Mouse (Mus musculus) MN1 (cell line): Measurements from ENCODE around the gene BC003965.

ENCODE experiments used
- DNase-seq: peaks from one replicate; pipeline ENCODE4 v3.0.0-alpha.2; 2016; ENCODE audit warnings: low spot score

BC003965 gene

GRCm38 (mm10) chr17:25184129-25184691 is at the start of gene BC003965:
Gene BC003965, plus strand, starts transcription at chr17:25184554.
- peak; percentile 99 for DNase-seq

GRCm38 (mm10) chr17:25135622-25136021 is 48.7 kb upstream of the BC003965 start:
- no peak for DNase-seq

- no peak for DNase-seq
Observed at GRCm38 (mm10) chr17:25138803-25139202, 45.6 kb upstream of the BC003965 start.

GRCm38 (mm10) chr17:25139960-25140359 is 44.4 kb upstream of the BC003965 start:
- no peak for DNase-seq

GRCm38 (mm10) chr17:25162161-25162560 is 22.2 kb upstream of the BC003965 start, which contains the start of gene Ccdc154:
Gene Ccdc154, plus strand, starts transcription at chr17:25162461.
- DNase-seq, result no peak

GRCm38 (mm10) chr17:25163387-25163786 is 21.0 kb upstream of the BC003965 start:
- DNase-seq, result no peak

- DNase-seq, result no peak
Observed at GRCm38 (mm10) chr17:25164770-25165169, 19.6 kb upstream of the BC003965 start.

- no peak for DNase-seq
Observed at GRCm38 (mm10) chr17:25165970-25166671, 18.2 kb upstream of the BC003965 start.

GRCm38 (mm10) chr17:25169706-25170105 is 14.6 kb upstream of the BC003965 start:
- DNase-seq, result no peak

GRCm38 (mm10) chr17:25172558-25172957 is 11.8 kb upstream of the BC003965 start:
- DNase-seq, result no peak

GRCm38 (mm10) chr17:25175411-25175810 is 8.9 kb upstream of the BC003965 start, which contains the start of gene Gm38655:
Gene Gm38655, minus strand, starts transcription at chr17:25175471.
- DNase-seq, result peak; percentile 55

GRCm38 (mm10) chr17:25183232-25183631 is 1.1 kb upstream of the BC003965 start:
- peak; percentile 50 for DNase-seq

- DNase-seq, result peak; percentile 50
Observed at GRCm38 (mm10) chr17:25184961-25185360, 607 bp downstream of the BC003965 start.

- no peak for DNase-seq
Observed at GRCm38 (mm10) chr17:25187784-25188149, 3.4 kb downstream of the BC003965 start.

GRCm38 (mm10) chr17:25188150-25189031 is 4.0 kb downstream of the BC003965 start, which contains the start of gene Unkl:
Gene Unkl, plus strand, starts transcription at chr17:25188397.
- DNase-seq, result peak; percentile 81

GRCm38 (mm10) chr17:25189091-25189490 is 4.7 kb downstream of the BC003965 start:
- DNase-seq, result no peak

- no peak for DNase-seq
Observed at GRCm38 (mm10) chr17:25202401-25202800, 18.0 kb downstream of the BC003965 start.

GRCm38 (mm10) chr17:25210006-25210405 is 25.7 kb downstream of the BC003965 start:
- no peak for DNase-seq

GRCm38 (mm10) chr17:25210680-25211466 is 26.5 kb downstream of the BC003965 start:
- DNase-seq, result peak; percentile 68

- DNase-seq, result peak; percentile 66
Observed at GRCm38 (mm10) chr17:25211705-25212104, 27.4 kb downstream of the BC003965 start.

GRCm38 (mm10) chr17:25215431-25215830 is 31.1 kb downstream of the BC003965 start:
- DNase-seq, result no peak

- DNase-seq, result peak; percentile 73
Observed at GRCm38 (mm10) chr17:25218967-25219366, 34.6 kb downstream of the BC003965 start.
